In the genomic region with DNA sequence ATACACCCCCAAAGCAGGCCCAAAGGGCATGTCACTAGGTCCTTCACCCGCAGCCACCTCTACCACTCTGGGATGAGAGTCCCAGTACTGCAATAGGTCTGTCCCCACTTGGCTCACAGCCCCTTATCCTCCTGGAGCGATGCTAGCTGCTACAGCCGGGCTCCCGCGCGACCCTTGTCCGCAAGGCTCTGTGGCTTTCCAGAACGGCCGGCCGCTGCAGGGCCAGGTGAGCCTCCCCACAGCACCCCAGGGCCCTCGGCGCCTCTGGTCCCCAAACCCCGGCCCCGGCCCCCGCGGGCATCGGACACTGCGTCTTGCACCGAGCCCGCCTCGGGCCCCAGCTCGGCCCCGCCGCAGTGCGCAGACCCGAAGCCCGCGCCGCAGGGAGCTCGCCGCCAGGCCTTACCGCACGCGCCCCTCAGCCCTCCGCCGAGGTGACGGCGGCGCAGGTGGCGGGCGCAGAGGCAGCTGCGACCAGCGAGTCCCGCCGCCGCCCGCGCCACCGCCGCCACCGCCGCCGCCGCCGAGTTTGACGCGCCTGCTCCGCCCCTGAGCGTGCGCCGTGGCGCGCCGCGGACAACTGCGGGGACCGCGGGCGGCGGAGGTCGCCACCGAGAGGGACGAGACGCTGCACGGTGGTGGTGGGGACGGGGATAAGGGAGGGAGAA, we compare ENCODE assay signal across 8 mouse cellular contexts. TPM values are rescaled to one million over a fixed set of nuclear protein-coding genes. Genes with fewer than 3 reads are reported as not detected.
DNase-seq lines count a peak whose midpoint lies in the region; ATAC-seq lines count a peak whose summit lies in the region.

A gene (minus strand): TSS at position 550 of the 668 bp plus-strand sequence.

- peak within 1 kb of the TSS; percentile 69 for H3K4me2 ChIP-seq in forebrain, embryonic 16.5 days (ENCODE audit: low read length)
- H3K4me2 ChIP-seq in intestine, embryonic 14.5 days (ENCODE audit: low read length) = peak within 1 kb of the TSS; percentile 84

- peak within 1 kb of the TSS; percentile 90 for H3K9ac ChIP-seq in forebrain, embryonic 16.5 days (replicated peaks; ENCODE audit: low read depth, low read length)
- peak within 1 kb of the TSS; percentile 65 for H3K9ac ChIP-seq in intestine, embryonic 14.5 days (ENCODE audit: low read length)

- no peaks in the 10 kb centered on the region for H3K9me3 ChIP-seq in forebrain, embryonic 16.5 days (ENCODE audit: control insufficient read depth, low read length)
- no peaks in the 10 kb centered on the region for H3K9me3 ChIP-seq in intestine, embryonic 14.5 days (ENCODE audit: control insufficient read depth, low read length)

- H3K27ac ChIP-seq in forebrain, embryonic 16.5 days (ENCODE audit: low read length) = peak within 1 kb of the TSS; percentile 52
- no peak within 1 kb of the TSS for H3K27ac ChIP-seq in intestine, embryonic 14.5 days (ENCODE audit: low read depth)

- peak; percentile 95 for ATAC-seq in forebrain, embryonic 16.5 days
- ATAC-seq in intestine, embryonic 14.5 days (replicated peaks; ENCODE audit: low FRiP score, low TSS enrichment, low read depth) = peak; percentile 85

- peak; percentile 68 to 78 for DNase-seq in left cerebral cortex, adult 18-20 months (ENCODE audit: low spot score in 2 of 2)
- DNase-seq in left cerebral cortex, adult 11 months (ENCODE audit: low spot score) = no peak
- peak; percentile 75 for DNase-seq in cerebellum, adult 11-12 months
- peak; percentile 74 for DNase-seq in intestine, embryonic 14.5 days (ENCODE audit: low spot score)
- peak; percentile 15 for DNase-seq in liver
- peak; percentile 11 for DNase-seq in ovary, postnatal 14 days (ENCODE audit: low spot score)
- no peak for DNase-seq in c-Kit-positive CD71-positive TER-119-positive erythroid progenitor cells, embryonic 14.5 days (ENCODE audit: low spot score)

- no peaks in the 10 kb centered on the region for H3K4me1 ChIP-seq in forebrain, embryonic 16.5 days (replicated peaks; ENCODE audit: control insufficient read depth, insufficient read depth, low read length)
- H3K4me1 ChIP-seq in intestine, embryonic 14.5 days (replicated peaks; ENCODE audit: control insufficient read depth, insufficient read depth, low read length) = no peaks in the 10 kb centered on the region

- H3K27me3 ChIP-seq in forebrain, embryonic 16.5 days (replicated peaks; ENCODE audit: control insufficient read depth, insufficient read depth, low read length) = no peaks in the 10 kb centered on the region
- 0 out of 2 replicates have a peak, but pooled peaks cover 6% of the 10 kb centered on the region for H3K27me3 ChIP-seq in intestine, embryonic 14.5 days (replicated peaks; ENCODE audit: control insufficient read depth, insufficient read depth, low read length)

- WGBS in forebrain, embryonic 16.5 days = 0% methylated on average over 70 of the region's 76 CpGs
- under 1% methylated on average over 55 of the region's 76 CpGs for WGBS in intestine, embryonic 14.5 days

- no peaks in the 10 kb centered on the region; the same call in 1 of the 2 replicates for H3K36me3 ChIP-seq in forebrain, embryonic 16.5 days (ENCODE audit: control insufficient read depth, insufficient read depth)
- H3K36me3 ChIP-seq in intestine, embryonic 14.5 days (ENCODE audit: control insufficient read depth, insufficient read depth, low read length) = no peaks in the 10 kb centered on the region

- H3K4me3 ChIP-seq in forebrain, embryonic 16.5 days (replicated peaks; ENCODE audit: low read length) = peak within 1 kb of the TSS; percentile 77
- H3K4me3 ChIP-seq in intestine, embryonic 14.5 days (ENCODE audit: low read depth, low read length) = peak within 1 kb of the TSS; percentile 68

RNA-seq across cellular contexts. Expression of the gene that starts here (rescaled TPM):
- total RNA-seq in left cerebral cortex, adult 18-20 months (2021) = 100 to 1,000 TPM; 213 to 231 TPM
- 42.1 and 44.7 TPM in 2 replicates for polyA plus RNA-seq in forebrain, embryonic 16.5 days (2015; fragmentation: Nextera tagmentation; extraction: Ambion mirVana)
- 4.4 and 5.1 TPM in 2 replicates for polyA plus RNA-seq in intestine, embryonic 14.5 days (2014; fragmentation: Nextera tagmentation; extraction: Ambion mirVana)

Comparison
In these comparisons a context has a peak if more than half of its experiments do, and no peak if none do; other contexts are left out.
1. DNase-seq: peak in left cerebral cortex, adult 18-20 months (2 of 2), cerebellum, adult 11-12 months (single experiment), intestine, embryonic 14.5 days (single experiment), liver (single experiment) and ovary, postnatal 14 days (single experiment); none in left cerebral cortex, adult 11 months (single experiment) and c-Kit-positive CD71-positive TER-119-positive erythroid progenitor cells, embryonic 14.5 days (single experiment).